Mouse (Mus musculus) stomach, postnatal 0 days (tissue): ENCODE measurements at regions not wholly inside any gene's neighbourhood (a gene's known extent, or its start where the extent isn't known, plus 50 kb on each side); places are given as distances from the start of the nearest gene placed in this dataset.
A peak's percentile ranks its signal among the peaks of the same experiment; 100 is the strongest.

Experiments
- ATAC-seq: fragments of 200-750 bp; cut with Nextera tagmentation; 2 replicates; pipeline ENCODE4 v1.8.0; 2017; ENCODE audit not compliant: low FRiP score, low TSS enrichment
- DNase-seq: peaks from one replicate; pipeline ENCODE4 v3.0.0-alpha.2; 2016; ENCODE audit warnings: low spot score
- H3K27ac ChIP-seq: fragments of 300-500 bp; sonication (generic); replicated peaks from 2 replicates; pipeline ENCODE4 v1.5.1; 2014; ENCODE audit warnings: mild to moderate bottlenecking, control low read depth
- H3K27me3 ChIP-seq: fragments of 300-500 bp; sonication (generic); 2 replicates; pipeline ENCODE4 v1.6.1; 2014; ENCODE audit warnings: low read length; ENCODE audit not compliant: control insufficient read depth, insufficient read depth
- H3K36me3 ChIP-seq: fragments of 300-500 bp; sonication (generic); 2 replicates; pipeline ENCODE4 v1.6.1; 2014; ENCODE audit warnings: low read length, mixed read lengths; ENCODE audit not compliant: control insufficient read depth, insufficient read depth
- H3K4me1 ChIP-seq: fragments of 300-500 bp; sonication (generic); replicated peaks from 2 replicates; pipeline ENCODE4 v1.6.1; 2014; ENCODE audit warnings: antibody characterized with exemption; ENCODE audit not compliant: control insufficient read depth, insufficient read depth
- H3K4me2 ChIP-seq: fragments of 300-500 bp; sonication (generic); replicated peaks from 2 replicates; pipeline ENCODE4 v1.6.1; 2014; ENCODE audit warnings: low read depth, mild to moderate bottlenecking, control low read depth, moderate library complexity
- H3K4me3 ChIP-seq: fragments of 300-500 bp; sonication (generic); 2 replicates; pipeline ENCODE4 v1.5.1; 2014; ENCODE audit warnings: low read depth, low read length, control low read depth
- H3K9ac ChIP-seq: fragments of 300-500 bp; sonication (generic); 2 replicates; pipeline ENCODE4 v1.6.1; 2014; ENCODE audit warnings: mild to moderate bottlenecking, low read length, control low read depth, mixed read lengths
- H3K9me3 ChIP-seq: fragments of 300-500 bp; sonication (generic); 2 replicates; pipeline ENCODE4 v1.6.1; 2016; ENCODE audit warnings: low read length; ENCODE audit not compliant: control insufficient read depth
- CTCF ChIP-seq: IDR thresholded peaks from 2 replicates; pipeline ENCODE4 v1.5.1; 2016; ENCODE audit warnings: antibody characterized with exemption, low read depth, mild to moderate bottlenecking, moderate library complexity
- EP300 ChIP-seq: optimal IDR thresholded peaks from 2 replicates; pipeline ENCODE3; 2016; ENCODE audit warnings: antibody characterized with exemption
- WGBS: fragments of 180-500 bp; shearing (Covaris S2); extraction: QIAGEN DNeasy Blood & Tissue Kit; methylation state at CpG from one replicate; pipeline ENCODE4 v1.1.7; 2014; 5-methylcytosine and 5-hydroxymethylcytosine counted together

GRCm38 (mm10) chr1:106464726-106465125, 249.3 kb downstream of the Bcl2 start:
- no peak for TF ChIP-seq CTCF
- Histone ChIP-seq H3K4me1 (no peaks in the 10 kb centered on the region), H3K27ac (no peak overlapping the region), H3K4me3 (no peak overlapping the region), H3K27me3 (no peaks in the 10 kb centered on the region), H3K9ac (no peak overlapping the region), H3K4me2 (no peak overlapping the region), H3K9me3 (no peaks in the 10 kb centered on the region), H3K36me3 (no peaks in the 10 kb centered on the region)
- ATAC-seq = no peak
- DNase-seq = no peak
- WGBS = 49% methylated on average over 2 of the region's 2 CpGs

GRCm38 (mm10) chr1:106462595-106462994, 251.5 kb downstream of the Bcl2 start:
- no peak overlapping the region for H3K4me2 ChIP-seq
- TF ChIP-seq CTCF (no peak), EP300 (no peak)

GRCm38 (mm10) chr1:106462112-106462511, 252.0 kb downstream of the Bcl2 start:
- H3K9me3 ChIP-seq = no peaks in the 10 kb centered on the region
- H3K27ac ChIP-seq = no peak overlapping the region
- no peak overlapping the region for H3K9ac ChIP-seq
- ATAC-seq (no peak), DNase-seq (no peak)
- no peak overlapping the region for H3K4me2 ChIP-seq
- H3K36me3 ChIP-seq = no peaks in the 10 kb centered on the region
- H3K27me3 ChIP-seq = no peaks in the 10 kb centered on the region
- no peaks in the 10 kb centered on the region for H3K4me1 ChIP-seq
- 77% methylated on average over 1 of the region's 1 CpGs for WGBS
- no peak overlapping the region for H3K4me3 ChIP-seq
- TF ChIP-seq EP300 = no peak

More at GRCm38 (mm10) chr1:106462595-106462994, 251.5 kb downstream of the Bcl2 start:
- H3K4me3 ChIP-seq = no peak overlapping the region
- no peak overlapping the region for H3K27ac ChIP-seq
- ATAC-seq (no peak), DNase-seq (no peak)
- no peaks in the 10 kb centered on the region for H3K27me3 ChIP-seq
- no peaks in the 10 kb centered on the region for H3K9me3 ChIP-seq
- H3K9ac ChIP-seq = no peak overlapping the region
- H3K36me3 ChIP-seq = no peaks in the 10 kb centered on the region
- no peaks in the 10 kb centered on the region for H3K4me1 ChIP-seq

- WGBS = 46% methylated on average over 2 of the region's 2 CpGs
- no peak for DNase-seq
- no peak overlapping the region for H3K27ac ChIP-seq
- H3K36me3 ChIP-seq = no peaks in the 10 kb centered on the region
- H3K27me3 ChIP-seq = no peaks in the 10 kb centered on the region
- no peak for TF ChIP-seq CTCF
- TF ChIP-seq EP300 = no peak
- no peak overlapping the region for H3K9ac ChIP-seq
- no peak overlapping the region for H3K4me3 ChIP-seq
- H3K9me3 ChIP-seq = no peaks in the 10 kb centered on the region
- peak; percentile 88 for ATAC-seq
- H3K4me1 ChIP-seq = no peaks in the 10 kb centered on the region
- no peak overlapping the region for H3K4me2 ChIP-seq
Observed at GRCm38 (mm10) chr1:106460957-106461356, 253.1 kb downstream of the Bcl2 start.

GRCm38 (mm10) chr1:106449795-106450194, 264.3 kb downstream of the Bcl2 start:
- no peaks in the 10 kb centered on the region for H3K27me3 ChIP-seq
- DNase-seq (peak; percentile 41), ATAC-seq (peak; percentile 96)
- H3K9me3 ChIP-seq = no peaks in the 10 kb centered on the region
- no peaks in the 10 kb centered on the region for H3K36me3 ChIP-seq
- H3K4me2 ChIP-seq = no peak overlapping the region
- WGBS = 48% methylated on average over 2 of the region's 2 CpGs
- H3K27ac ChIP-seq = no peak overlapping the region
- no peaks in the 10 kb centered on the region for H3K4me1 ChIP-seq
- no peak overlapping the region for H3K9ac ChIP-seq
- TF ChIP-seq EP300 (no peak), CTCF (no peak)
- H3K4me3 ChIP-seq = no peak overlapping the region
